Mouse (Mus musculus) intestine, embryonic 16.5 days (tissue): ENCODE measurements around the gene Slc6a6. TPM values are rescaled to one million over a fixed set of nuclear protein-coding genes. Genes with fewer than 3 reads are reported as not detected.

Source experiments
- ATAC-seq: fragments of 200-750 bp; cut with Nextera tagmentation; 2 replicates; pipeline ENCODE4 v1.8.0; 2017; ENCODE audit warnings: moderate TSS enrichment, moderate library complexity
- H3K27ac ChIP-seq: fragments of 300-500 bp; sonication (generic); 2 replicates; pipeline ENCODE4 v1.5.1; 2014; ENCODE audit warnings: mild to moderate bottlenecking, low read length
- H3K27me3 ChIP-seq: fragments of 300-500 bp; sonication (generic); replicated peaks from 2 replicates; pipeline ENCODE4 v1.6.1; 2014; ENCODE audit warnings: low read length, control low read depth, mixed read lengths; ENCODE audit not compliant: control insufficient read depth, insufficient read depth
- H3K36me3 ChIP-seq: fragments of 300-500 bp; sonication (generic); 2 replicates; pipeline ENCODE4 v1.6.1; 2014; ENCODE audit warnings: low read length, control low read depth; ENCODE audit not compliant: control insufficient read depth, insufficient read depth
- H3K4me1 ChIP-seq: fragments of 300-500 bp; sonication (generic); 2 replicates; pipeline ENCODE4 v1.6.1; 2014; ENCODE audit warnings: low read length, control low read depth, mixed read lengths; ENCODE audit not compliant: control insufficient read depth, insufficient read depth
- H3K4me2 ChIP-seq: fragments of 300-500 bp; sonication (generic); 2 replicates; pipeline ENCODE4 v1.6.1; 2014; ENCODE audit warnings: low read depth, low read length, control low read depth
- H3K4me3 ChIP-seq: fragments of 300-500 bp; sonication (generic); 2 replicates; pipeline ENCODE4 v1.5.1; 2014; ENCODE audit warnings: mild to moderate bottlenecking, low read length
- H3K9ac ChIP-seq: fragments of 300-500 bp; sonication (generic); 2 replicates; pipeline ENCODE4 v1.6.1; 2014; ENCODE audit warnings: low read depth, low read length
- H3K9me3 ChIP-seq: fragments of 300-500 bp; sonication (generic); 2 replicates; pipeline ENCODE4 v1.6.1; 2016; ENCODE audit warnings: low read length, control low read depth; ENCODE audit not compliant: control insufficient read depth
- WGBS: fragments of 180-500 bp; shearing (Covaris S2); extraction: QIAGEN DNeasy Blood & Tissue Kit; methylation state at CpG from one replicate; pipeline ENCODE4 v1.1.7; 2014; 5-methylcytosine and 5-hydroxymethylcytosine counted together
- polyA plus RNA-seq: library from polyadenylated mRNA; unstranded; fragments of >200 nt; fragmentation: Nextera tagmentation; extraction: Ambion mirVana; gene quantifications from 2 replicates; pipeline ENCODE4 v1.2.1, GENCODE M21; 2015

The Slc6a6 gene
- polyA plus RNA-seq, 1 experiment from 2014 or later: 103 TPM

DNA sequence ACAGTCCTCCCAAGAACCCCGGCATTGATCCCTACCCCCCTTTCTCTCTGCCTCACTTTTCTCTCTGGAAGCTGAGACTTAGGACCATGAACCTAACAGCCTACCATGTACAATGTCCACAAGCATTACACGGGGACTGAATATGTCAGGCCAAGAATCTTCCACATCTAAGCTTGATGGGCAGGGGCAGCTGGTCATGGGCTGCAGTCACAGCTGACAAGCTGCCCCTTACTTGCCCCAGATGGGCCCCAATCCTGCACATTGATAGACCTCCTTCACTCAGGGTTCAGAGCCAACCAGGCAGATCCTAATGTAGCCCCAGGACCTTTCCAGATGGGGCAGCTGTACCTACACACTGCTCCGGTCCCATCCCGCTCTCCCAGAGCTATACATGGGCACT, 112.9 kb downstream of the Slc6a6 start:
- 86% methylated on average over 4 of the region's 4 CpGs for WGBS
- Histone ChIP-seq H3K27ac (no peak overlapping the region), H3K9ac (no peak overlapping the region), H3K27me3 (no peaks in the 10 kb centered on the region), H3K4me1 (peaks cover 9% of the 10 kb centered on the region), H3K9me3 (no peaks in the 10 kb centered on the region), H3K36me3 (no peaks in the 10 kb centered on the region), H3K4me2 (no peak overlapping the region), H3K4me3 (no peak overlapping the region)
- no peak for ATAC-seq

DNA sequence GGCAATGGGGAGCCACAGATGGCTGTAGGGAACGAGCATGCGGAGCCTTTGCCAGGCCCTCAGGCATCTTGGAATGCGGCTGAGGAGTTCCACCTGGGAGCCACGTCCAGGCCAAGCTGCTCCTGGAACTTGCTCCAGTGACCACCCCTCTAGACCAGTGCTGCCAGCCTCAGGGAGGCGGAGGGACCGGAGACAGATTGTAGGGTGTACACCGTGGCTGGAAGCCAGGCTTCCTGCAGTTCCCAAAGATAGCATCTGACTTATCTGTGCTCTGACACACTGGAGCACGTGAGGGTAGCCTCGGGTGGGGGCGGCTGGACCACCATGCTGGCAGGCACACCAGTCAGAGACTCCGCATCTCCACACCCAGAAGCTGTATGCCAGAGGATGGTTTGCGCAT, 114.6 kb downstream of the Slc6a6 start:
- H3K27ac ChIP-seq: no peak overlapping the region
- no peak overlapping the region for H3K4me3 ChIP-seq
- WGBS: 62% methylated on average over 12 of the region's 12 CpGs
- H3K9me3 ChIP-seq: no peaks in the 10 kb centered on the region
- no peaks in the 10 kb centered on the region for H3K27me3 ChIP-seq
- H3K4me2 ChIP-seq: no peak overlapping the region
- no peak for ATAC-seq
- H3K9ac ChIP-seq: no peak overlapping the region
- no peaks in the 10 kb centered on the region for H3K36me3 ChIP-seq
- H3K4me1 ChIP-seq: peaks cover 9% of the 10 kb centered on the region

DNA sequence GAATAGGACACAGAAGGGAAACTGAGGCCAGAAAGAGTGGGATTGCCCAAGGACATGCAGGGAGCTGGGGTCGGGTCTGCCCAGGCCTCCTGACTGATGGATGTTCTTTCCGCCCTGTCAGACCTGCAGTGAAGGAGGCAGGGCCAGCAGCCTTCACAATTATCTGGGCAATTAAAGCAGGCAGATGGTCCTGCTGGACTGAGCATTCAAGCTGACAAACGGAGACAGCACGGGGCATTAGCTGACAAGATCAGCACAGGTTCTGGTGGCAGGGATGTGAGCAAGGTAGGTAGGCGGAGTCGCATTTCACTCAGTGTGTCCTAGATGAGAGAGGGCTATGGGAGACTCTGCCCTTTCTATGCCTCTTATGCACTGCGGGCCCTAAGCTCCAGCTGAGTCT, 120.3 kb downstream of the Slc6a6 start:
- no peaks in the 10 kb centered on the region for H3K36me3 ChIP-seq
- H3K27me3 ChIP-seq: peaks cover 14% of the 10 kb centered on the region
- no peak overlapping the region for H3K9ac ChIP-seq
- no peak overlapping the region for H3K27ac ChIP-seq
- no peak for ATAC-seq
- no peak overlapping the region for H3K4me2 ChIP-seq
- 49% methylated on average over 7 of the region's 7 CpGs for WGBS
- no peaks in the 10 kb centered on the region for H3K9me3 ChIP-seq
- no peak overlapping the region for H3K4me3 ChIP-seq
- peaks cover 12% of the 10 kb centered on the region; the same call in 1 of the 2 replicates for H3K4me1 ChIP-seq

DNA sequence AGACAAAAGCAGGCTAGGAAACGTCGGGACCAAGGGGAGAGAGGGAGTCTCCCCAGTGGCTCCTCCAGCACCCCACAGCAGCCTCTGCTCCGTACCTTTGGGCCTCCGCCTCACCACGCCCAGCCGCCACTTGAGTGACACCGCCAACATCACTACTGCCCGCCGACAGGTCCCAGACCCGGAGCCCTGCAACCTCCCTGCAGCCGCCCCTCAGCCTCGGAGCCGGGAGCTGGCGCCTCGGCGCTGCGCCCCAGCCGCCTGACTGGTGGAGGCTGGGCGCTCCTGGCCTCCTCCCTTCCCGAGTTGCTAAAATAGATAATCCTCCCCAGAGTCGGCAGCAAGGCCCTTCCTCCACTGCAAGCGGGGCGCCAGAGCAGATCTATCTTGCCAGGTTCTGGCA, 123.3 kb downstream of the Slc6a6 start:
- Histone ChIP-seq H3K9ac (peak overlapping the region; percentile 18; the same call in 1 of the 2 replicates), H3K4me2 (peak overlapping the region; percentile 44), H3K27me3 (peaks cover 14% of the 10 kb centered on the region), H3K27ac (no peak overlapping the region), H3K36me3 (no peaks in the 10 kb centered on the region), H3K4me1 (peaks cover 12% of the 10 kb centered on the region; the same call in 1 of the 2 replicates), H3K9me3 (no peaks in the 10 kb centered on the region), H3K4me3 (peak overlapping the region; percentile 25)
- WGBS: 3% methylated on average over 23 of the region's 23 CpGs
- ATAC-seq: no peak

DNA sequence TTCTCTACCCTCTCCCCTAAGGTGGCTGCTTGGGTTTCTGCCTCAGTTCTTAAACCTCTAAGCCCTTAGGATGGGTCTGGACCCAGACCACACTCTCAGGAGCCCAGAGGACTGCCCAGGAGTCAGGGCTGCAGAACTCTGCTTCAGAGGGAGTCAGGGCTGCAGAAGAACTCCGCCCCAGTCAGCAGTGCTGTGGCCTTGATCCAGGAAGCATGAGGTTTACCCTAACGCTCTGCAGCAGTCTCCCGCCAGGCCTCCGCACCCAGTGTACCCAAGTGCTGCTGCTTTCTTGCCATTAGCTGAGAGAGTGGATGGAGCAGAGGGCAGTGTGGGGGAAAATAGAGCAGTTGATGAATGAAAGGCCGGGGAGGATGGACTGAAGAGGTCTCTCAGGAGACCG, 124.2 kb downstream of the Slc6a6 start:
- Histone ChIP-seq H3K36me3 (no peaks in the 10 kb centered on the region), H3K27ac (no peak overlapping the region), H3K9ac (no peak overlapping the region), H3K4me3 (no peak overlapping the region), H3K4me1 (peaks cover 12% of the 10 kb centered on the region; the same call in 1 of the 2 replicates), H3K4me2 (no peak overlapping the region), H3K27me3 (peaks cover 14% of the 10 kb centered on the region), H3K9me3 (no peaks in the 10 kb centered on the region)
- ATAC-seq: no peak
- WGBS: 42% methylated on average over 6 of the region's 6 CpGs

Other genes with a start within 250 kb of the Slc6a6 start
- gene Chchd4, start 210.5 kb upstream of the Slc6a6 start, polyA plus RNA-seq: 38.9 and 43.2 TPM in 2 replicates
- 35.5 and 35.7 TPM in 2 replicates for gene Tmem43, start 210.3 kb upstream of the Slc6a6 start, polyA plus RNA-seq
- 14.9 and 15.7 TPM in 2 replicates for gene Xpc, start 168.2 kb upstream of the Slc6a6 start, polyA plus RNA-seq
- 215 and 233 TPM in 2 replicates for gene Lsm3, start 168.1 kb upstream of the Slc6a6 start, polyA plus RNA-seq
- 0.45 and 0.53 TPM in 2 replicates for gene Grip2, start 143.2 kb downstream of the Slc6a6 start, polyA plus RNA-seq
- gene Ccdc174, start 194.0 kb downstream of the Slc6a6 start, polyA plus RNA-seq: 21.5 and 22.2 TPM in 2 replicates
- gene 4930590J08Rik, start 218.8 kb downstream of the Slc6a6 start, polyA plus RNA-seq: 0.17 and 0.20 TPM in 2 replicates